Mouse (Mus musculus): ENCODE measurements around the gene Vmn2r118.

The Vmn2r118 gene

GRCm38 (mm10) chr17:55625092-55625491 lies at the start of gene Vmn2r118:
Vmn2r118 (minus strand) TSS chr17:55625192.
- no peak for DNase-seq (ENCODE audit: low read depth, low spot score)

- no peak for DNase-seq (ENCODE audit: low read depth, low spot score)
Measured at GRCm38 (mm10) chr17:55661099-55661498, 36.1 kb upstream of the Vmn2r118 start.

- DNase-seq (ENCODE audit: low read depth, low spot score) = no peak
Measured at GRCm38 (mm10) chr17:55590838-55591237, 34.2 kb downstream of the Vmn2r118 start.

GRCm38 (mm10) chr17:55561774-55562173 lies 63.2 kb downstream of the Vmn2r118 start:
- DNase-seq (ENCODE audit: low read depth, low spot score) = no peak

GRCm38 (mm10) chr17:55548476-55548875 lies 76.5 kb downstream of the Vmn2r118 start:
- DNase-seq (ENCODE audit: low read depth, low spot score) = no peak
